Mouse (Mus musculus) spleen, adult 2 months (tissue): Measurements from ENCODE around the gene Casr.

Experiments
- CTCF ChIP-seq: fragments of 200-500 bp; IDR thresholded peaks from 2 replicates; pipeline ENCODE4 v1.5.1; 2011; ENCODE audit warnings: mild to moderate bottlenecking, inconsistent platforms; ENCODE audit not compliant: insufficient read depth, insufficient read length, insufficient replicate concordance; ENCODE audit errors: extremely low read depth
- POLR2A ChIP-seq: fragments of 200-500 bp; IDR thresholded peaks from 2 replicates; pipeline ENCODE4 v1.6.1; 2011; ENCODE audit warnings: low read depth, low read length, inconsistent platforms

DNA sequence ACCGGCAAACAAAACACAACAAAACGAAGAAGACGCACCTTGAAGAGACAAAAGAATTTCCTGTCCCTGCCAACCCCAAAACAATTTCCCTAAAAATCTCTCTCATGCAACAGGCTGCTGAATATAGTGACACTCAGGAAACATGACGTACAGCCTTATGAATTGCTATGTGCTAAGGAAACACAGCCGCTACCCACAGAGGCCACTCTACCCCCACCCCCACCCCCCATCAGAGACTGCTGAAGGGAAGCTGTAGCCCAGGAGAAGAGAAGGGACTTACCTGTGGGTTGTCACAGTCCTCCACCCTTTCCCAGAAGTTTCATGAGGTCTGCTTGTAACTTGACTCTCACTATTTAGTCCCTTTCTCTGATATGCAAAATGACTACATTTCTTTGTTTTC, 30.3 kb downstream of the Casr start:
- no peak for TF ChIP-seq POLR2A
- no peak for TF ChIP-seq CTCF
